Mouse (Mus musculus) right cerebral cortex, adult 18-20 months (tissue): ENCODE data around the gene Parn.

Experiments used
- DNase-seq: peaks from one replicate; pipeline ENCODE4 v3.0.0; 2022; ENCODE audit warnings: mixed read lengths

The Parn gene

DNA sequence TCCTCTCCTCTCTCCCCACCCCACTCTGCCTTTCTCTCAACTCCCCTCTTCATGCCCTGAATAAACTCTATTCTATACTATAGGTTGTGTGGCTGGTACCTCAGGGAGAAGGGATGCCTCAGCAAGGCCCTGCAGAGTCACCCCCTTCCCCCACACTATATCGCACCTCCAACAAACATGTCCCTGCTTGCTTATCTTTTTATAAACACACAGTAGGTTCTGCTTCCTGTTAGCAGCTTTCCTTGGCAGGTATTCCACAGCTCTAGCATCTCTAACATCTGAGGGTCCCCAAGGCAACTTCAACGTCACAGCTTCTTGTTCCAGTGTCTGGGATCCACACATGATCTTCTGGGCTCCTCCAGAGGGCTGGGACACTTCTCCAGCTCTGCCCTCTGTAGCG is 117.3 kb downstream of the Parn start:
- DNase-seq = no peak

DNA sequence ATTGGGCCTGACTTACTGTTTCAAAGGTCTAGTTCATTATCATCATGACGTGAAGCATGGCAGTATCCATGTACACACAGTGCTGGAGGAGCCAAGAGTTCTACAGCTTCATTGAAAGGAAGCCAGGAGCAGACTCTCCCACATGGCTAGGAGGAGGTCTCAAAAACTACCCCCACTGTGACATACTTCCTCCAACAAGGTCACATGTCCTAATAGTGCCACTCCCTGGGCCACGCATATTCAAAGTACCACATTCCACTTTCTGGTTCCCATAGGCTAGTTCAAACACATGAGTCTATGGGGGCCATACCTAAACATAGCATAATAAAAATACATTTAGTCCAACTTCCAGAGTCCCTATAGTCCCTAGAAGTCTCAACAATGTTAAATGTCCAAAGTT is 118.0 kb downstream of the Parn start:
- no peak for DNase-seq

DNA sequence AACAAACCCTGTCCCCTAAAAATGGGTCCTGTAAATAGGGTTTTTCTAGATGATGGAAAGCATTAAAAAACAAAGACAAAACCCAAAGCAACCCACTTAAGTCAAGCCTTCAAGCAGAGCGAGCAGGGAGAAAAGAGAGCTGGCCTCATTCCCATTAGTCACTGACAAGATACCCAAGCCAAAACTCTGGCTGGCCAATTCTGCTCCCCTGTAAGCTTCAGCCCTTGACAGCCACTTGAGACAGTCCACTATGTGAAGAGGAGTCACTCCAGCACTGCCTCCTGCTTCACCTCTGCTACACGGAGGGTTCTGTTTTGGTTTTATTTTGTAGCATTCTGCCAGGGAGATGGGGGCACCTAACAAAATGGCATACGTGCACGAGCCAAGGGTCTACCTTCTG is 126.2 kb downstream of the Parn start:
- no peak for DNase-seq

DNA sequence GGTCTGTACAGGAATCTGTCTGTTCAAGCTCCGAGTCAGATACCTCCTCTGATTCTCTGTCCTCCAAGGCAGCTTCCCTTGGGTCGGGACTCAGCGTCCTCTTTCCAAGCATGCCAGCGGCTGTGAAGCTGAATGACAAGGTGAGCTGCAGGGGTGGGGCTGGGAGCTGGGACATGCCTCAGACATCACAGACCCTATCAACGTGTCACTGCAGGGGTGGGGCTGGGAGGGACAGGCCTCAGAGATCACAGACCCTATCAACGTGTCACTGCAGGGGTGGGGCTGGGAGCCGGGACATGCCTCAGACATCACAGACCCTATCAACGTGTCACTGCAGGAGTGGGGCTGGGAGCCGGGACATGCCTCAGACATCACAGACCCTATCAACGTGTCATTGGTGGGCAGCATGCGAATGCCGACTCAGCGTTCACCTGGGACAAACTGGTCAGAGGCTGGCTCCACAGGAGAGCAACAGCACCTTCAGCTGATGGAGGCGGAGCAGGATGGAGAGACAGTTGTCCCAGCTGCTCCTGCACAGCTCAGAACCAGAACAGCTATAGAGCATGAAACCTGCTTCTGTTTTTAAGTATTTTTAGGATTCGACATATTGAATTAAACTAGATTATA is 126.7 kb downstream of the Parn start:
- no peak for DNase-seq

DNA sequence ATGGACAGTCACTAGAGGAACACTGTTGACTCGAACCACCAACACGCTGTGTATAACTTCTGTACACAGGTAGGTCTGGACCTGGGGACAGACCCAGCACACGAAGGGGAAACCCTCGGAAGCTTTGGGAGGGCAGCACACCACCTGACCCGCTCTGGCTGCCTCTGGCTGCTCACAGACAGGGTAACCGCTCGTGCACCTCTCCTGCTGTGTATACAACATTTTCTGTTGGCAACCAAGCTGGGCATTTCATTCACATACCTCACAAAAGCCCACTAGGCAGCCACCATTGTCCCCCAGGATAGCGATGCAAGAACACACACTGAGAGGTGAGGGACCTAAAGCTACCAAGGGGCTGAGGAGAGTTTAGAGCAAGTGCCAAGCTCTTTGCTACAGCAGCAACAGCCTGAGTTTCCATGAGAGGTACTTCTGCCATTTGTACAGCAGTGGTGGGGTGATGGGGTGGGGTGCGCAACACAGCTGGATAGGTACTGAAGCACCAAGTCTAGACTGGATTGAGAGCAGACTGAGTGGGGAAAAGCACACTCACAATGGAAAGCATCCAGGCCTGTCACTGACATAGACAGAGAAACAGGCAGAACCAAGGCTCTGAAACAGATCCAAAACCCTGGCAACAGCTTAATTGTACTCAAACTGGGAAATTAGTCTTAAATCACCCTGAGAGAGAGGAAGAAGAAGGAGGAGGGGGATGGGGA is 128.9 kb downstream of the Parn start:
- DNase-seq = no peak

DNA sequence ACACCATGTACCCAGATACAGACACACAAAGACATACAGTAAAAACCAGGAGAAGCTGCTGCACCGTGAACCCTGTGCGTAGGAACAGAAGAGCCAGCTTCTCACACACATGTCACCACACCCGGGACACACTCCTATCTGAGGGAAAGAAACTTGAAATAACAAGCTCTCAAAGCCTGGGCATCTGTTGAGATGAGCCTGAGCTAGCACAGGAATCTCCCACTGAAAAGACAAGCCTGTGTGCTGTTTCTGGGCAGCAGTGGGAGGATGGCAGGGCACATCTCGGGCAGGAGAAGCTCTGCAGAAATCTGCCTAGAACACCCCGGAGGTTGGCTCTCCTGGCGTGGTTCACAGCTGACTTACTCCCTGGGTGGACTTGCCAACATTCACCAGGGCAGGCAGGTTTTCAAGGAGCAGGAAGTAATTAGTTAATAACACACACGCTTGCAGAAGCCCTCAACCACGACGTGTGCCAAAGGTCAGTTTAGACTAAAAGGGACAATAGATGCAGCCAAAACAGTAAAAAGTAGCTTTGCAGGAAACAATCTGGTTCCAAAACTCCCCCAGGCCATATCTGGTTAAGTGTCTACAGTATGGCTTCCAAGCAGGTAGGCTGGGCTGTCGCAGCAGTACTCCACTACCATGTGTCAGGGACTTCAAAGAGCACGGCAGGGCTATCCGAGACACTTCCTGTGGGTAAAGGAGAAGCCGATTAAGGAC is 129.6 kb downstream of the Parn start:
- DNase-seq = peak; percentile 58

DNA sequence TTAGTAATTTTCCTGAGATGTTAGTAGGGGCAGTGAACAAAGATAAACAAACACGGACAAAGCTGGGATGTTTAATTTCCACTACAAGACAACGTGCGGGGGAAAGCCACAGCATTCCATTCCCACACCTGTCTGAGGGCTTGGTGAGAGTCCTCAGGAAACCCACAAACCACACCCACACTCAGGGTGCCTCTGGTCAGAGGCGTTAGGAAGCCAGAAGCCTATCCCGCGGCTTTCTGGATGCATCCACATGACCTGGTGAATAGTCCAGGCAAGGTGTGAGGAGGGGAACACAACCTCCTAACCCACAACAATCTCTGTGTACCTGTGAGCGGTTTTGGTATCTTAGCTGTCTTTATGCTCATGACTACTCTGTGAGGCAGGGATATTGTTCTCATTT is 131.6 kb downstream of the Parn start:
- DNase-seq = no peak

DNA sequence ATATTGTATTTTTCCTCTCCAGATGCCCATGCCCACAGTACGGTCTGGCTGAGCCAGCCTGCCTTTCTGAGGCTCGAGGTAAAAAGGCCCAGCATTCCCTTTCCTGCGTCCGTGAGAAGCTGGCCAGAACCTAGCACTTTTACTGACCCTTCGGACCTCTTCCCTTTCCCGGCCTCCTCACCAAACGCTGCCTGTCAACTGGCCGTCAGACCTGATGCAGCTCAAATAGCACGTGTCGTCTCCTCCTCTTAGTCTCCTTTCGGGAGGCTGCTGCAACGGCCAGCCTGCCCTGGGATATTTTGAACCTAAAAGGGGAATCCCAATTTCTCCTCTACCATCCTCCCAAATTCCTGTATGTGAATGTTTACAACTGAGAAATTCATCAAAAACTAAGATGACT is 132.1 kb downstream of the Parn start:
- DNase-seq = no peak

DNA sequence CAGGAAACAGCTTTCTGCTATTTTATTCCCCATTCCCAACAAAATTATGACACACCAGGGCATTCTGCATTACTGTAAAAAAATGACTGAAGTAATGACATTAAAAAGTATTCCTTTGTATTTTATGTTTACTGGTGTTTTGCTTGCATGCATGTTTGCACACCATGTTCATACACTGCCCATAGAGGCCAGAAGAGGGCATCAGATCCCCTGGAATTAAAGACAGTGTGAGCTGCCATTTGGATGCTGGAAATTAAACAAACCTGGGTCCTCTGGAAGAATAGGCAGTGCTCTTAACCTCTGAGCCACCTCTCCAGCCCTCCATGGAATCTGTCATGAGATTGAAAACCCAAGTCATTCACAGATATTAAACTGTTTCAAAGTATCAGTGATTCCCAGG is 135.1 kb downstream of the Parn start:
- no peak for DNase-seq

DNA sequence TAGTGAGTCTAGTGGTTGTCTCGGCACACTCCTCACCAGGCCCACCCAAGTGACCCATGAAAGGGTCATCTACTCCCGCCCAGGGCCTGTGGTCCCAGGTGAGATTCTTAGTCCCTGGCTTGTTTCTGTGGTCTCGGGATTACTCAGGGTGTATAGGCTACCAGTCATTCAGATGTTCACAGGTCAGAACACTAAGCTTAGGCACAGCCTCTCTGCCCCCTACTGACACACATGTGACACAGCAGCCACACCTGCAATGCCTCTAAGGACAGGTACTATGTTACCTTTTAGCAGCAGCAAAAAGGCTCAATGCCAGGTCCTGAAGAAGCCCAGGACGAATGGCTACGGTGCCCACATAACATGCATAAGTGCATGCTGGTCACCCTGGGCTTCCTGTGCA is 136.7 kb downstream of the Parn start:
- no peak for DNase-seq

DNA sequence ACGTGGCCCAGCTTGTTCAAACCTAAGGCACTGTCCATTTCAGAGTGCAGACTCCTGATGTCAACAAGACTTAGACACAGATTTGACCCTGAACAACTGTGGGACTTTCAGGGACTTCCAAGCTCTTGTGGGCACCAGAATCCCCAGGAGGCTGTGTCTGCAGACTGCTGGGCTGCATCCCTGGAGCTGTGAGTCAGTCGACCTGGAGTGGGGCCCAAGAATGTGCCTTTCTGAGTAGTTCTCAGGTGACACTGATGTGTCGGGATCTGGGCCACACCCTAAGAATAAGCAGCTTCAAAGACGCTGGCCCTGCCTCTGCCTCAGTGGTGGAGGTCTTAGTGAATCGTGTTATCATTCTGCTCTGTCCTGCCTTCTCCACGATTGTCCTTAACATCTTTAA is 146.6 kb downstream of the Parn start:
- DNase-seq = no peak

DNA sequence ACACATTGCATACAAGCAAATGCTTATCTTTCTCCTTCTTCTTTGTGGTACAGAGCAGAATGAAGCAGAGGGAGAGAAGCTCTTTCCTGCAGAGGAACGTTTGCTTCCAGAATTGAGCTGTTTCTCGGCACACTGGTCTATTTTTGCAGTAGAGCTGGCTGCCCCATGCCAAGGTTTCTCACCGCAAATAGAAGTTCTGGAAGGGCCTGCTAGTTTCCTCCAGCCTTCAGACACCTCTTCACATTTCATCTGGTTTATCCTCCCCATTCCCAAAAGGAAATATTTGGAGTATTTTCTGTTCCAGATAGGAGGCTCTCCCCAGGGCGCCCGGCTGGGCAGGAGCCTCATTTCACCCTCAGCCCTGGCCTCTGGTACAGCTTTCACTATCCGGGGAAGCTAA is 147.7 kb downstream of the Parn start:
- peak; percentile 76 for DNase-seq

DNA sequence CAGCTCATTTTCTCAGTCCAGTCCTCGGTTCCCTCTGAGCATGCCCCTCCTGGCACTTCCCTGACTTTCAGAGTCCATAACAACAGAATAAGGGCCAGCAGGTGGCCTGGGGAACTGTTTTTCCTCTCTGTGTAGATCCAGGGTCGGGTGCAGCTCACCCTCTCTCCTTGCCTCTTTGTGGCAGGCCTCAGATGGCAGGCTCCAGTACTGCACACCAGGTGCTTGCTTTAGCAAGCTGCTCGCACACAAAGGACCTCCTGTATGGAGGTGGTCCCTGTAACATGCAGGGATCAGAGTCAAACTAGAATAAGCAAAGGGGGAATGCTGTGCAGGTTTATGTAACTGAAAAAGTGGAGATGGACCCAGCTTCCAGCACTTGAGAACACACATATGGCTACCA is 151.8 kb downstream of the Parn start:
- no peak for DNase-seq

DNA sequence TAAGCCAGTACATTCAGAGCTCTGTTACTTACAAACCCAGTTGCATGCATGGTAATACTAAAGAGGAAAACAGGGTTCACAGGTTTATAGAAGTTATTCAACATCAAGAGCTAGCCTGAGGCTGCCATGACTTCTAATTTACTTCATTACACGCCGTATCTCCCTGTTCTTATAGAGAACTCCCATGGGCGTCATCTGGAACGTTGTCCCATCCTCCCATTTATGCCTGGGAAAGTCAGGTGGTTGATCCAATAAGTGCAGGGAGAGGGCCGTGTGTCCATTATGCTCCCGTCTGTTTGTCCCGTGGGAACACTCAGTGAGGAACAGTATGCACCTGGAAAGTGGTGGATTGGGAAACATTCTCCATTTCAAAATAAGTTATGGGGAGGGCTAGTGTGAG is 152.4 kb downstream of the Parn start:
- no peak for DNase-seq

DNA sequence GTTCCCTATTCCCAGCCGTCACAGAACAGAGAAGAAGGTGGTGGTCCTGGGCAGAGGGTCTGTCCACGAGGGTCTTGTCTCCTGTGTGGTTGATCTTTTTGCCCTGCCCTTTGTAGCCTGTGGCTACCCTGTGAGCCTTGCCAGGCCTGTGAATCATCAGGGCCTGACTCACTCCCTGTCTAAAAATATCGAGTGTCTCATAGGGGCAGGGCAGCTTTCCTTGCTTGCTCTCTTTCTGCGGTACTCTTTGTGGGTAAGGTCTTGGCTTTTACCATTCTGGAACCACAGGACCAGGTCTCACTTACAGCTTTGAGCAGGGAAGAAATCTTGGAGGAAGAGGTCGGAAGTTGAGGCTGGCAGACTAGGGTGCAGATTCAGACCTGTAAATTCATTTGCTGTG is 162.9 kb downstream of the Parn start:
- peak; percentile 22 for DNase-seq

DNA sequence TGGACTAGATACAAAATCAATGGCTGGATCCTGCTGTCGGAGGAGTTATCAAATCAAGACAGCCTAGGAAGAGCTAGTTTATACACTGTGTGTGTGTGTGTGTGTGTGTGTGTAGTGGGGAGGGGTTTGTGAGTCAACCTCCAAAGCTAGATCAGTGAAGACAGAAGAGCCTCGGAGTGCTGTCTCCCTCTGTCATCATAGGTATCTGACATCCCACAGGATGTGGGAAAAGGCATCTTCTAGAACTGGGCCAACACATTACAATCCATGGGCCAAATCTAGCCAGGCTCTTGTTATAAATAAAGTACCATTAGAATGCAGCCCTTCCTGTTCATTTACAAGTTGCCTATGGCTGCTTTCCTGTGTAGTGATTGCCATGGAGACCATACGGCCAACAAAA is 163.5 kb downstream of the Parn start:
- no peak for DNase-seq

DNA sequence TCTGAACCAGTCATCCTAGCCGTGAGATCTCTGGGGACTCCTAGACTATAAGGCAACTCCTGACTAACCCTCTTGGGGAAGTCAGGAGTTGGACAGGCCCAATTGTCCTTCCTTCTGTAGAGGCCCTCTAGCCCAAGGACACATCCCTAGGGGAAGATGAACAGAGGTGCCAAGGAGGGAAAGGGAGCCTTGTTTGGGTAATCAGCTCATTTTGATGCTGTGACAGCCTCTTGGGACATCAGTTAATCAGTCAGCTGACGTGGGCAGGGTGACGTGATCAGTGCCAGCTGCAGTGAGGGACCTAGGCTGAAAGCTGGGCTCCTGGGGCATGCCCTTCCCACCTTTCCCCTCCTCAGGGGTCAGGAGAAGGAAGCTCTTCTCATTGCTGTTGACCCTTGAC is 169.0 kb downstream of the Parn start:
- no peak for DNase-seq

DNA sequence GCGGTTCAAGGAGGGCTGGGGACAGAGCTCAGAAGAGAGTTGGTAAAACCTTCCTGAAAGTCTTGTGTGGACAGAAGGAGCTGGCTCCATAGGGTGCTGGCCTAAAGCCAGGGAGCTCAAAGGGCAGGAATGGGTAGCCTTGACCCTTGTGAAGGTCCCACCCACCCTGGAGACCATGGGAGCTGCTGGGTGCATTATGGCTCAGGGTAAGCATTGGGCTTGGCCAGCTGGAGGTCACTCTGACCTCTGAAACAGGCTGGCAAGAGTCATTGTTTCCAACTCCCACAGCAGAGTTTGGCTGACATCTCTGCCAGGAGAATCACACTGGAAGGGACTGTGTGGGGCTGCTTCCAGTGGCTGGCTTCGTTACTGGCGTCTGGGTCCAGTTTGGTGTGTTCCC is 174.0 kb downstream of the Parn start:
- no peak for DNase-seq

DNA sequence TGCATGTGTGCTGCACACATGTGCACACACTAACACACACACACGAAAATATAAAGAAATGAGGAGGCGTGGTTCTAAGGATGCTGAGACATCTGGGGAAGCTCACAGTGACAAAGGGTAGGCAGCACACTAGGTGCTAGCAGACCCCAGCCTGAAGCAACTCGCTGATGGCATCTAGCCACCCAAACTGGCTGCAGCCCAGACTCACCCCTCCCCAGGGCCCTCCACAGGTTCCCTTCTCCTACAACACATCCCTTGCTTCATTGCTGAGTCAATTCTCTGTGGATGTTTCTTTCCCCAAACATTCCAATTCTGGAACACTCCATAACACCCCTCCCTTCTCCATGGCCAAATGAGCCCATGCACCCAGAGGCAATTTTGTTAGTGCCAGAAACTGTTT is 175.0 kb downstream of the Parn start:
- DNase-seq = no peak

DNA sequence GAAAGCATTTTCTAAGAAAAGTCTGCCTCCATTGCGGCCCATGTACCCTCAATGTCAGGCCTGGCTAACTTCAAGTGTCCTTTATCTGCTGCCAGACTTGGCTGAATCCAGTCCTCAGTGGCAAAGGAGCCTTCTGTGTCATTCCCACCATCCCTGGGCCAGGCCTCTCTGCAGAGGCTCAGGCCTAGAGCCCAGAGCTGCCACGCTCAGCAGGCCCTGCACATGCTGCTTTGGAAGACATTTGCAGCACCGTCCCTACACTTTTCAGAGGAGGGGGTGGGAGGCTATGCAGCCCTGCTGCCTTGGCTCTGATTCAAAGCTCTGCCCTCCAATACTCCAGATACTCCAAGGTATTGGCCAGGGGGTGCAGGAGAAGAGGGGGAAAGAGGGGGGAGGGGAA is 176.2 kb downstream of the Parn start:
- no peak for DNase-seq
